Mouse (Mus musculus): ENCODE data around the gene Fastk.
A peak's percentile ranks its signal among the peaks of the same experiment; 100 is the strongest.

Fastk gene

GRCm38 (mm10) chr5:24453283-24453984, 8.3 kb upstream of the Fastk start:
- DNase-seq (ENCODE audit: low read depth in 1 of 2, low spot score in 2 of 2), result no peak

- no peak for DNase-seq (ENCODE audit: low read depth in 1 of 2, low spot score in 2 of 2)
These were observed 7.7 kb upstream of the Fastk start for GRCm38 (mm10) chr5:24452691-24453233.

- DNase-seq (ENCODE audit: low read depth in 1 of 2, low spot score in 2 of 2), result no peak
These were observed 7.1 kb upstream of the Fastk start, which contains the start of gene Agap3 for GRCm38 (mm10) chr5:24452030-24452690. Gene Agap3 (plus strand): TSS chr5:24452177.

GRCm38 (mm10) chr5:24451264-24452029, 6.4 kb upstream of the Fastk start:
- peak in 1 of 2 experiments; percentile 62 for DNase-seq (ENCODE audit: low read depth in 1 of 2, low spot score in 2 of 2)

GRCm38 (mm10) chr5:24447624-24448298, 2.7 kb upstream of the Fastk start, which contains the start of gene Tmub1:
Gene Tmub1 (minus strand): TSS chr5:24447854.
- DNase-seq (ENCODE audit: low read depth in 1 of 2, low spot score in 2 of 2), result peak in 1 of 2 experiments; percentile 57

- DNase-seq (ENCODE audit: low read depth in 1 of 2, low spot score in 2 of 2), result no peak
These were observed 1.5 kb upstream of the Fastk start for GRCm38 (mm10) chr5:24446630-24447029.

- DNase-seq (ENCODE audit: low read depth in 1 of 2, low spot score in 2 of 2), result no peak
These were observed 467 bp upstream of the Fastk start for GRCm38 (mm10) chr5:24445428-24446080.

GRCm38 (mm10) chr5:24443927-24444326, 1.2 kb downstream of the Fastk start:
- DNase-seq (ENCODE audit: low read depth in 1 of 2, low spot score in 2 of 2), result no peak

GRCm38 (mm10) chr5:24443204-24443603, 1.9 kb downstream of the Fastk start:
- DNase-seq (ENCODE audit: low read depth in 1 of 2, low spot score in 2 of 2), result no peak

GRCm38 (mm10) chr5:24442029-24442428, 3.1 kb downstream of the Fastk start:
- DNase-seq (ENCODE audit: low read depth in 1 of 2, low spot score in 2 of 2), result no peak

GRCm38 (mm10) chr5:24441187-24441586, 3.9 kb downstream of the Fastk start:
- no peak for DNase-seq (ENCODE audit: low read depth in 1 of 2, low spot score in 2 of 2)

GRCm38 (mm10) chr5:24433993-24434392, 11.1 kb downstream of the Fastk start:
- no peak for DNase-seq (ENCODE audit: low read depth in 1 of 2, low spot score in 2 of 2)

- DNase-seq (ENCODE audit: low read depth in 1 of 2, low spot score in 2 of 2), result no peak
These were observed 16.5 kb downstream of the Fastk start for GRCm38 (mm10) chr5:24428596-24428995.

GRCm38 (mm10) chr5:24427981-24428402, 17.1 kb downstream of the Fastk start:
- DNase-seq (ENCODE audit: low read depth in 1 of 2, low spot score in 2 of 2), result no peak

- DNase-seq (ENCODE audit: low read depth in 1 of 2, low spot score in 2 of 2), result no peak
These were observed 17.8 kb downstream of the Fastk start for GRCm38 (mm10) chr5:24427285-24427633.

GRCm38 (mm10) chr5:24426556-24427284, 18.4 kb downstream of the Fastk start:
- no peak for DNase-seq (ENCODE audit: low read depth in 1 of 2, low spot score in 2 of 2)

- no peak for DNase-seq (ENCODE audit: low read depth in 1 of 2, low spot score in 2 of 2)
These were observed 19.1 kb downstream of the Fastk start for GRCm38 (mm10) chr5:24426037-24426432.

GRCm38 (mm10) chr5:24425421-24426036, 19.6 kb downstream of the Fastk start:
- no peak for DNase-seq (ENCODE audit: low read depth in 1 of 2, low spot score in 2 of 2)

GRCm38 (mm10) chr5:24424861-24425411, 20.2 kb downstream of the Fastk start:
- peak in 1 of 2 experiments; percentile 64 for DNase-seq (ENCODE audit: low read depth in 1 of 2, low spot score in 2 of 2)
